Mouse (Mus musculus): ENCODE results near the gene Cnn3.

The Cnn3 gene

GRCm38 (mm10) chr3:121418251-121418601 is 8.1 kb upstream of the Cnn3 start:
- no peak for DNase-seq (ENCODE audit: low read depth, low spot score)

GRCm38 (mm10) chr3:121418850-121419435 is 7.4 kb upstream of the Cnn3 start:
- no peak for DNase-seq (ENCODE audit: low read depth, low spot score)

GRCm38 (mm10) chr3:121422405-121422804 is 3.9 kb upstream of the Cnn3 start:
- no peak for DNase-seq (ENCODE audit: low read depth, low spot score)

- no peak for DNase-seq (ENCODE audit: low read depth, low spot score)
Observed at GRCm38 (mm10) chr3:121426621-121427519, 573 bp downstream of the Cnn3 start.

DNA sequence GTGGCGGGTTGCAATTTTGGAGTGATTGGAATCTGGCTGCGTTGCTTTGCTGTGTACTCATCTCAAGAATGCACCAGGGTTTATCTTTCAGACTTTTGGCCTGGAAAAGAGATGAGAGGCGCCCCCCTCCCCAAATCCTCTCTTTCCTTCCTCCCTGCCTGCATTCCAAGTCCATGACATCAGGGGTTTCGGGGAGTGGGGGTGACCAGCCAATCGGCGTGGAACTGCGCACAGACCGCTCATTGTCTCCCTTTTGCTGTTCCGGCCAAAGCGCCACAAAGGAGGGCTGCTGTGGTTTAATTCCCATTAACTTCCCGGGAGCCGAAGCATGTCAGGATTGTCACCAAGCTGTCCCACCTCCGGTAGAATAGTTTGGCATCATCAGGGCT is 1.2 kb downstream of the Cnn3 start:
- DNase-seq (ENCODE audit: low read depth, low spot score): no peak

DNA sequence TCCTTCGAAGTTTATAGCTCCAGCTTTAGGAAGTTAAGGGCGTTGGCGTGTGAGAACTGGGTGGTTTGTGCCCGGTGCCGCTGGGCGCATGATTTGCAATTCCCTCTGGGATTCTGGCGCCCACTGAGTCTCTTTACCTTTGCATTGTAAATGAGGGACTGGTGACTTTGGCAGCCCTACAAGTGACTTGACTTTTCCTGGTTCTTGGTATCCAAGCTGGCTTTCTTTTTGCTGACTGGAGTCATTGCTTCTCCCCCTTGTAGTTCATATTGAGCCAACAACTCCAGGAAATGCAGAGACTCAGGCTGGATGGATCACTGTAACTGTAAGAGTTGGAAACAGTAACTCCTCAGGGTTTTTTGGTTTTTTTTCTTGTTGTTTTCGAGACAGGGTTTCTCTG is 1.9 kb downstream of the Cnn3 start:
- DNase-seq (ENCODE audit: low read depth, low spot score): no peak

DNA sequence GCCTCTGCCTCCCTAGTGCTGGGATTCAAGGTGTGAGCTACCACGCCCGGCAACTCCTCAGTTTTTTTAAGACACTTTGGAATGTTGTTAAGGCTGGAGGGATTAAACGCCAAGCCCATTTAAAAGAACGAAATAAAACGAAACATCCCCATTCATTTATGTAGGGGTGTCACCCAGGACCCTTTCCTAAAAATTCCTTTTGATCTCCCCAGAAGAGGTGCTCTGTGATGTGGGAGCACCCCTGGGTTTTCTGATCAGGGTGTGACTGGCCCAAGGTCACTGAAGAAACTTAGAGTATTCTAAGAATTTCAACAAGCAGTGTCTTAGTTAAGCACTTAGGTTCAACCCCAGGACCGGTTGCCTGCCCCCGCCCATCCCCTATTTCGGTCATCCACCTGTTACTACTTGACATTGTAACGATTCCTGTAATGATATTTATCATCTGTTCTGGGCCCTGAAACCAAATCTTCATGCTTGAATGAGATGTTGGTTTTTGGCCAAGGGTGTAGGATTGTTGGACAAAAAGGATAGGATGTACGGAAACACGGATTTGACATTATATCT is 2.5 kb downstream of the Cnn3 start:
- no peak for DNase-seq (ENCODE audit: low read depth, low spot score)

DNA sequence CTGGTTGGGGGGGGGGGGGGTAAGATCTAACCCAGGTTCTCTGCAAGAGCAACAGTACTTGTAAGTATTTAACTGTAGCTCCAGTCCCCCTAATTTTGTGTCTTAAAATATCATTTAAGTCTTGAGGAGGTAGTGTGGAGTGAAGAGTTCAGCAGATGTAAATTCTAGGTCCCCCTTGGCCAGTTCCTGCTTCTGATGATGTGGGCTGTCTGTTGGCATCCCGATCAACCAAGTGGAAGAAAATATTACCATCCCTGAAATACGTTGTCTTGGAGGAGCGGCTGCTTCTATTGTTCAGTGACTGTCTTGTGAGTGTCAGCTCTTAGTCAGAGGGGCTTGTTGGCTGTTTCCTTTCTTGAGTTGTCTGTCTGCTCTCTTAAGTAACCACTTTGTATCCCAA is 3.2 kb downstream of the Cnn3 start:
- DNase-seq (ENCODE audit: low read depth, low spot score): no peak

DNA sequence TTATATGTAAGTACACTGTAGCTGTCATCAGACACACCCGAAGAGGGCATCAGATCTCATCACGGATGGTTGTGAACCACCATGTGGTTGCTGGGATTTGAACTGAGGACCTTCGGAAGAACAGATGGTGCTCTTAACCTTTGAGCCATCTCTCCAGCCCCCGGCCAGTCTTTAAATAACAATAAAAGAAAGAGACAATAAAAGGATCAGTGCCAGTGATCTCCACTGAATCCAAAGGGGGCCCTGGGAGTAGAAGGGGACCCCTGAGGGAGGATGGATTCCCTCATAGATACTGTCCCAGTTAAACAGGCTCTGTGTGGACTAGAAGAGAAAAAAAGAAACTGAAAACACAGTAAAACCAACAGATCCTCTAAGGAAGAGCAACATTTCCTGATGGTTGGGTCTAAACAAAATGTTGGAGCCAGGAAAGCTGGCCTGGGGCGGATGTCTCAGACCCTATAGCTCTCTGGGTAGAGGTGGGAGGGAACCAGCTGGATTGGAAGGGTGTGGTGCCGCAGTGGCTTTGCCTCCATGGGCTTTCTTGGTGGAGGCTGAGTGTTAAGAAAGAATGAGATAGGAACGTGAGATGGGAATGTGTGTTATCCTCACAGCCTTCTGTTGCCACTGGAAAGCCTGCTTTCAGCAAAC is 4.1 kb downstream of the Cnn3 start:
- DNase-seq (ENCODE audit: low read depth, low spot score): no peak

DNA sequence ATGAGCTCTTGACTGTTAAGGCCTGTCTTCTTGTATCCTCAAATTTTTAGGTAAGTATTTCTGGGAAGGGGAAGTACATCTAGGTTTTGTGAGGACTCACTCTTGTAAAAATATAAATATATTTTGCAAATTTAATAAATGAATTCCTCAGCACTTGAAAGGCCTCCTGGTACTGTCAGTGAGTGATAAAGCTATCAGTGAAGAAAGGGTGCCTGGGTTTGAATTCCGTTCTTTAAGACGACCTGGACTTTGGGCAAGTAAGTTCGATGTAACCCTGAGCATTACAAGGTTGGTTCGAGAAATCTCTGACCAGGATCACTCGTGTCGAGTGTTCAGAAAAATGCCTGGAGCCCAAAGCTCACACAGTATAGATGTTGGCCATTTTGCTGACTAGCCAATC is 7.1 kb downstream of the Cnn3 start:
- no peak for DNase-seq (ENCODE audit: low read depth, low spot score)

GRCm38 (mm10) chr3:121433968-121434533 is 7.8 kb downstream of the Cnn3 start:
- DNase-seq (ENCODE audit: low read depth, low spot score): no peak

GRCm38 (mm10) chr3:121435296-121435695 is 9.0 kb downstream of the Cnn3 start:
- DNase-seq (ENCODE audit: low read depth, low spot score): no peak

- no peak for DNase-seq (ENCODE audit: low read depth, low spot score)
Observed at GRCm38 (mm10) chr3:121437070-121437469, 10.8 kb downstream of the Cnn3 start.

DNA sequence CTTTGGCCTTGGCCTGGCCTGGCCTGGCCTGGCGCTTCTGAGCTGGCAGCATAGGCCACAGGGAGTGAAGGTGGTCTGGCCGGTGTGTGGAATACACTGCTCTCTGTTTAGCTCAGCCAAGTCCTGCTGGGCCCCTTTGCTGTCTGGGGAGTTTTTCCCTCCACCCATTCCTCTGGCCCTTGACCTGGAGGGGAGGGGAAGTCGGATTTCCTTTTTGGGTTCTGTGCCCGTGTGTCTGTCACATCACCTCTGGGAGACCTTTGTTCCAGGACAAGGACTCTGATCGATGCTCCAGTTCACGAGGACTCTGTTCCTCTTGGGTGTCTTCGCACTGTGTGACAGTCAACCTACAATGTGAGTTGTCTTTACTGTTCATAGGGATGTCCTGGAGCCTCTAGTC is 11.7 kb downstream of the Cnn3 start:
- DNase-seq (ENCODE audit: low read depth, low spot score): no peak

DNA sequence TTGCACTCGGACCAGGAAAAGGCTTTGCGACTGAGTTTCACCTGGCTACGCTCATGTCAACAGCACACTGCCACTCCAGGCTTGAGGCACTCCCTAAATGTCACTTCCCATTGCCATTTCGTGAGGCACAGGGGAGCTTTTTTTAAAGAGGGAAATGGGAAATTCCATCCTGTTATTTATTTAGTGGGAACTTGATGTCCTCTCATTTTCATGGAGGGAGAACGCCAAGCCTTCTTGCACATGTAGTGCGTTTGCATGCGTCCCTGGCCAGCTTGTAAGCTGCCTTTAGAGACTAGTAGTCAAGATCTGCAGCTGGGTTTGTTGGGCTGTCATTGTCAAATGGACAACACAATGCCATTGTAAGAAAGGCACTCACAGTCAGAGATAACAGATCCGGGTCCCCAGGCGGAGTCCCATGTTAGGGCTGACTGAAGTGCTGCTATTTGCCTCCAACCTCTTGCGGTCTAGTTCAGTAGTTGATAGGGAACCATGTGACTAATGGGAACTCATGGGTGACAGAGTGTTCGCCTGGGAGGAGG is 13.4 kb downstream of the Cnn3 start:
- DNase-seq (ENCODE audit: low read depth, low spot score): no peak

- no peak for DNase-seq (ENCODE audit: low read depth, low spot score)
Observed at GRCm38 (mm10) chr3:121441504-121441903, 15.2 kb downstream of the Cnn3 start.

GRCm38 (mm10) chr3:121442288-121442687 is 16.0 kb downstream of the Cnn3 start:
- no peak for DNase-seq (ENCODE audit: low read depth, low spot score)

GRCm38 (mm10) chr3:121443861-121444271 is 17.6 kb downstream of the Cnn3 start:
- no peak for DNase-seq (ENCODE audit: low read depth, low spot score)

DNA sequence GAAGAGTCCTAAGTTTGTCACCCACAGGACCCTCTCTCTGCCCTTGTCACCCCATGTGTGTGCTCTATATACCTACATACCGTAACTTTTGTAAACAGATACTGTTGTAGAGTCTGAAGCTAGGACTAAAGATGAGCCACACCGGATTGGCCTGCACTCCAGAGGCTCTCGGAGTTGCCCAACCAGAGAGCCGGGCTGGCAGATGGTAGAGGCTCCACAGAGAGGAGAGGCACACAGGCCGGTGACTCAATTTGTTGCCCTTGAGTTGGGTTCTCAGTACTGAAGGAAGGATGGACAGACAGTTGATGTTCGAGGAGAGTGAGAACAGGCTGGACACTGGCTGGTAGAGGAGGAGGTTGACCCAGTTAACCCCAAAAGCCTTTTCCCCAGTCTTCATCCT is 18.1 kb downstream of the Cnn3 start:
- DNase-seq (ENCODE audit: low read depth, low spot score): no peak

- DNase-seq (ENCODE audit: low read depth, low spot score): no peak
Observed at GRCm38 (mm10) chr3:121446454-121446853, 20.2 kb downstream of the Cnn3 start.

DNA sequence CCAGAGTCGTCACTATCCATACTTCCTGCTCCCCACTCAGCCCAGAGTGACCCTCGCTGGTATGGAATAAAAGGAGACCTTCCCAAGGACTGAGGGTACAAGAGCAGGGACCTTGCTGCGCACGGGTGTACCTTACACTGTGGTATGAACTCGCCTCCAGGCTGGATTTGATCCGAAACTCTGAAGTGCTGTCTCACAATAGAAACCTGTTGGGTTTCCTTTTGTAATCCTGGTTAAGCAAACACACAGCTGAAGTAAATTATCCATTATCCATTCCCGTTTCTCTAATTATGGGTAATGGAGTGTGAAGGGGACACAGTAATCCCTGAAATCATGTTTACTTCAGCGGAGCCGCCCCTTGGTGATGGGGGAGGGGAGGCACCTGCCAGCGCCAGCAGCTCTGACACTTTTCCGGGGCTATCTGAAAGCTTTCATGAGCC is 21.8 kb downstream of the Cnn3 start:
- DNase-seq (ENCODE audit: low read depth, low spot score): no peak

- no peak for DNase-seq (ENCODE audit: low read depth, low spot score)
Observed at GRCm38 (mm10) chr3:121448606-121449005, 22.3 kb downstream of the Cnn3 start.

Measured in telencephalon, adult 2 months (tissue).